Mouse (Mus musculus): ENCODE measurements around the gene Olfr59. TPM values are rescaled to one million over a fixed set of nuclear protein-coding genes. Genes with fewer than 3 reads are reported as not detected.

The Olfr59 gene
- not detected in 2 replicates for polyA plus RNA-seq (2015; fragmentation: Nextera tagmentation; extraction: Ambion mirVana)

DNA sequence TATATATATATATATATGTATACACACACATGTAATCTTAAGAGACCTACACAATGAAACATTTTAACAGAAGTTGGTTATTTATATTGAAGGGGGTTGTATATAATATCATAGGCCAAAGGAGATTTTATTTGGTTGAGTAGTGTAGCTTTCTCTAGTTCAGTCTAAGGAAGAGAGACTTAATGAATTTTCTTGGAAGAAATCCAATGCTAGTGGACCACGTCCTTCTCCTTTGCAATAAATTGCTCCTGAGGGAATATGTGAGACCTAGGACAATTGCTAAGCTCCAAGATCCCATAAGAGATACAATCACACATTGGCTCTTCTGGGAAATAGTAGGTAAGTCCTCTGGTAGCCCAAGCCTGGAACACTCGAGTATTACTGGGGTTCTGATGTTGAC lies at the start of gene Olfr59:
Gene Olfr59 (plus strand): TSS at position 301 of the 400 bp plus-strand sequence.
- H3K36me3 ChIP-seq (ENCODE audit: control insufficient read depth, insufficient read depth, low read length): no peaks in the 10 kb centered on the region
- no peaks in the 10 kb centered on the region for H3K4me1 ChIP-seq (replicated peaks; ENCODE audit: control insufficient read depth, insufficient read depth, low read length)
- no peak within 1 kb of the TSS for H3K9ac ChIP-seq (ENCODE audit: low read length)
- no peaks in the 10 kb centered on the region for H3K27me3 ChIP-seq (ENCODE audit: control insufficient read depth, insufficient read depth, low read depth, low read length)
- H3K4me2 ChIP-seq (ENCODE audit: low read depth, low read length): no peak within 1 kb of the TSS
- ATAC-seq (ENCODE audit: low read depth): no peak
- H3K4me3 ChIP-seq (ENCODE audit: low read length): no peak within 1 kb of the TSS
- H3K9me3 ChIP-seq (ENCODE audit: control insufficient read depth, low read length): no peaks in the 10 kb centered on the region
- WGBS: 41% methylated on average over 2 of the region's 2 CpGs
- no peak within 1 kb of the TSS for H3K27ac ChIP-seq (ENCODE audit: low read length)

DNA sequence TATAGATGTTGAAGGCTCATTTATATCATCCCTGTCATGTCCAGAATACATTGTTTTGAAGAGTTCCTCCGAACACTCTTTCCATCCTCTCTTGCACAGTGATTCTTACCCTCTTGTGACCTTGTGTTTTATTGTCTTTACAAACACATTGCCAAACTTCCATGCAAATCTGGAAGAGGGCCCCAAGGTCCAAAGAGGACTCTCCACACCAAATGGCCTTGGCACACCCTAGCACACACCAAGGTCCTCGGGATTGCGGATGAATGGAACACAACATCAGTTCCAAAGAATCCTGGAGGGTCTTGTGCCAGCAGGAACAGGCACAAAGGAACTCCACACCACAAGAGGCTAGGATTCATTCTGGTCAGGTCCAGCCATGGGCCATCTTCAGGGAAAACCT lies 42.3 kb upstream of the Olfr59 start:
- H3K9ac ChIP-seq (ENCODE audit: low read length): no peak overlapping the region

DNA sequence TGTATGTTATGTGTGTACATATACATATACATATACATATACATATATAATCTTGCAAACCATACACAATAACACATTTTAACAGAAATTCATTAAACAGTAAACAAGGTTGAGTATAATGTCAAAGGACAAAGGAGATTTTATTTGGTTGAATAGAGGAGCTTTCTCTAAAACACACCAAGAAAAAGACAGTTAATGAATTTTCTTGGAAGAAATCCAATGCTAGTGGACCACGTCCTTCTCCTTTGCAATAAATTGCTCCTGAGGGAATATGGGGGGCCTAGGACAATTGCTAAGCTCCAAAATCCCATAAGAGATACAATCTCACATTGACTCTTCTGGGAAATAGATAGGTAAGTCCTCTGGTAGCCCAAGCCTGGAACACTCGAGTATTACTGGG lies 24.0 kb upstream of the Olfr59 start, which contains the start of gene Olfr406:
Gene Olfr406 (plus strand): TSS at position 301 of the 400 bp plus-strand sequence.
- no peak for ATAC-seq (ENCODE audit: low read depth)
- WGBS: 41% methylated on average over 2 of the region's 2 CpGs
- Histone ChIP-seq H3K36me3 (ENCODE audit: control insufficient read depth, insufficient read depth, low read length) (no peaks in the 10 kb centered on the region), H3K9ac (ENCODE audit: low read length) (no peak within 1 kb of the TSS), H3K27me3 (ENCODE audit: control insufficient read depth, insufficient read depth, low read depth, low read length) (no peaks in the 10 kb centered on the region), H3K4me2 (ENCODE audit: low read depth, low read length) (no peak within 1 kb of the TSS), H3K4me1 (replicated peaks; ENCODE audit: control insufficient read depth, insufficient read depth, low read length) (no peaks in the 10 kb centered on the region), H3K9me3 (ENCODE audit: control insufficient read depth, low read length) (no peaks in the 10 kb centered on the region), H3K27ac (ENCODE audit: low read length) (no peak within 1 kb of the TSS), H3K4me3 (ENCODE audit: low read length) (no peak within 1 kb of the TSS)

More for the DNA sequence above, 42.3 kb upstream of the Olfr59 start:
- 88% methylated on average over 3 of the region's 3 CpGs for WGBS
- Histone ChIP-seq H3K36me3 (ENCODE audit: control insufficient read depth, insufficient read depth, low read length) (no peaks in the 10 kb centered on the region), H3K4me3 (ENCODE audit: low read length) (no peak overlapping the region), H3K4me1 (replicated peaks; ENCODE audit: control insufficient read depth, insufficient read depth, low read length) (no peaks in the 10 kb centered on the region), H3K27ac (ENCODE audit: low read length) (no peak overlapping the region), H3K4me2 (ENCODE audit: low read depth, low read length) (no peak overlapping the region), H3K27me3 (ENCODE audit: control insufficient read depth, insufficient read depth, low read depth, low read length) (no peaks in the 10 kb centered on the region), H3K9me3 (ENCODE audit: control insufficient read depth, low read length) (no peaks in the 10 kb centered on the region)
- ATAC-seq (ENCODE audit: low read depth): no peak

DNA sequence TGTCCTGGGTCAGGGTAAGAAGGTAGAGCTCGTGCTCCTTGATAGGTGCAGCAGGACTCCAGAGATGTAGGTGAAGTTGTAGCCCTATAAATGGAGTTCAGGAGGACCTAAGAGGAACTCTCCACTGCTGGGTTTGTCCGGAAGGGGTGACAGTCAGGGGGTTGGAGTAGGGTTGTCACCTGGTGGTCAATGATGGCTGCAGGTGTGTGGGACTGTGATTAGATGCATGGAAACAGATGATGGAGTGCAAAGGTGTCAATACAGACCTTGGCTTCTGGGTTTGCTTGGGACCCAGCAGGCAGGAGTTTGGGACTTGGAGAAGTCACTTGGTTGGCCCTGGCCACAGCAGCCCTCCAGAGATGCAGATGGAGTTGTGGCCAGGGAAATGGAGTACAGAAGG lies 3.7 kb downstream of the Olfr59 start:
- Histone ChIP-seq H3K36me3 (ENCODE audit: control insufficient read depth, insufficient read depth, low read length) (no peaks in the 10 kb centered on the region), H3K27me3 (ENCODE audit: control insufficient read depth, insufficient read depth, low read depth, low read length) (no peaks in the 10 kb centered on the region), H3K9ac (ENCODE audit: low read length) (no peak overlapping the region), H3K4me3 (ENCODE audit: low read length) (no peak overlapping the region), H3K9me3 (ENCODE audit: control insufficient read depth, low read length) (no peaks in the 10 kb centered on the region), H3K27ac (ENCODE audit: low read length) (no peak overlapping the region), H3K4me1 (replicated peaks; ENCODE audit: control insufficient read depth, insufficient read depth, low read length) (no peaks in the 10 kb centered on the region), H3K4me2 (ENCODE audit: low read depth, low read length) (no peak overlapping the region)
- no peak for ATAC-seq (ENCODE audit: low read depth)
- 70% methylated on average over 2 of the region's 2 CpGs for WGBS

DNA sequence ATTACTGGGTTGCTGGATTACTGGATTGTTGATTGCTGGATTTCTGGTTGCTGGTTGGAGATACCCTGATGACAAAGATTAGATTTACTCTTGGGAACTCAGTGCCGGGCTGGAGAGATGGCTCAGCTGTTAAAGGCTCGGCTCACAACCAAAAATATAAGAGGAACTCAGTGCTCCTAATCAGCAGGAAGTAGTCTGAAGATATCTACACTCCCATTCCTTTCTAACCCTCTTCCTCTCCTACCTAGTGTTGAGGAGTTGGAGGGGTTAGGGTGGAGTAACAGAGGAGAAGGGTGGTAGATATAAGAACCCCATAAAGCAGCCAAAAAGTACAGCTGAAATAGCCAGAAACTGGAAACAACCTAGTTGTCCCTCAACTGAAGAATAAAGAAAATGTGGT lies 42.5 kb downstream of the Olfr59 start:
- H3K4me1 ChIP-seq (replicated peaks; ENCODE audit: control insufficient read depth, insufficient read depth, low read length): no peaks in the 10 kb centered on the region
- no peaks in the 10 kb centered on the region for H3K27me3 ChIP-seq (ENCODE audit: control insufficient read depth, insufficient read depth, low read depth, low read length)
- ATAC-seq (ENCODE audit: low read depth): no peak
- H3K4me2 ChIP-seq (ENCODE audit: low read depth, low read length): no peak overlapping the region
- H3K9me3 ChIP-seq (ENCODE audit: control insufficient read depth, low read length): no peaks in the 10 kb centered on the region
- 59% methylated on average over 2 of the region's 2 CpGs for WGBS
- no peak overlapping the region for H3K4me3 ChIP-seq (ENCODE audit: low read length)
- H3K36me3 ChIP-seq (ENCODE audit: control insufficient read depth, insufficient read depth, low read length): no peaks in the 10 kb centered on the region
- H3K27ac ChIP-seq (ENCODE audit: low read length): no peak overlapping the region
- H3K9ac ChIP-seq (ENCODE audit: low read length): no peak overlapping the region

DNA sequence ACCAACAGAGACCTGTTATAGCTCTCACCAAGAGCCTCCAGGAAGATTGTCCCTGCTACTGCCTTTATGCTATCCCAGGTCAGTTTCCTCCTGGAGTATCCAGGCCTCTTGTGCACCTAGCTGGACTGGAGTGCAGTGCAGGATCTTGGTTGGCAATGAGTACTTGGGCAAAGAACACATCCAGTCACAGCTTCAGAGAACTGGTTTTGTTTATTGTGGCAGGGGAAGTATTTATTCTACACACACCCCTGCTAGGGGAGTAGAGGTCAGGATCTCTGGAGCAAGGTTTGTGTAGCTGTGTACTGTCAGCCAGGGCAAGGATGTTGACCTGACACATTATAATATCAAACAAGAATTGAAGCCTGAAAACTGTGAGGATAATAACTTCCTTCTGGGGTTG lies 45.2 kb downstream of the Olfr59 start:
- Histone ChIP-seq H3K4me2 (ENCODE audit: low read depth, low read length) (no peak overlapping the region), H3K4me3 (ENCODE audit: low read length) (no peak overlapping the region), H3K36me3 (ENCODE audit: control insufficient read depth, insufficient read depth, low read length) (no peaks in the 10 kb centered on the region), H3K9me3 (ENCODE audit: control insufficient read depth, low read length) (no peaks in the 10 kb centered on the region), H3K4me1 (replicated peaks; ENCODE audit: control insufficient read depth, insufficient read depth, low read length) (no peaks in the 10 kb centered on the region), H3K27me3 (ENCODE audit: control insufficient read depth, insufficient read depth, low read depth, low read length) (no peaks in the 10 kb centered on the region), H3K9ac (ENCODE audit: low read length) (no peak overlapping the region), H3K27ac (ENCODE audit: low read length) (no peak overlapping the region)
- ATAC-seq (ENCODE audit: low read depth): no peak

DNA sequence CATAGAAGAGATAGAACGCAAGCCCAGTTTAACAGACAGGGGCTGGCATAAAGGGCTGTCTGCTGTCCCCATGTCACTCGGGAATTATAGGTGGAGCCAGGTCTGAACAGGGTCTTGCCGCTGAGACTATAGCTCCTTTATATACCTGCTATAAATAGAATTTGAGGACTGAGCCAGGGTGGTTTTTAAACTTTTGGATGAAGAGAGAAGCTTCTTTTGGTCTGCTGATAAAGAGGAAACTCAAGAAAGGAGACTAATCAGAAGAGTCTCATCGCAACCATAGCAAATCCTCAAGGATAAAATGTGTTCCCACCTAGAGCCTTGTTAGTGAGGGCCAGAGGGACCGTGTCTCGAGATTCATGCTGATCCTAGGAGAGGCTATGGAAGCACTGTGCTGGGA lies 54.4 kb downstream of the Olfr59 start, which contains the start of gene Olfr410:
Gene Olfr410 (minus strand): TSS at position 101 of the 400 bp plus-strand sequence.
- Histone ChIP-seq H3K4me1 (replicated peaks; ENCODE audit: control insufficient read depth, insufficient read depth, low read length) (no peaks in the 10 kb centered on the region), H3K36me3 (ENCODE audit: control insufficient read depth, insufficient read depth, low read length) (no peaks in the 10 kb centered on the region), H3K9me3 (ENCODE audit: control insufficient read depth, low read length) (no peaks in the 10 kb centered on the region), H3K27ac (ENCODE audit: low read length) (no peak within 1 kb of the TSS), H3K4me3 (ENCODE audit: low read length) (no peak within 1 kb of the TSS), H3K27me3 (ENCODE audit: control insufficient read depth, insufficient read depth, low read depth, low read length) (no peaks in the 10 kb centered on the region), H3K4me2 (ENCODE audit: low read depth, low read length) (no peak within 1 kb of the TSS), H3K9ac (ENCODE audit: low read length) (no peak within 1 kb of the TSS)
- WGBS: 81% methylated on average over 6 of the region's 6 CpGs
- ATAC-seq (ENCODE audit: low read depth): no peak

Other genes starting within 250 kb of the Olfr59 start
- not detected in 2 replicates for gene Olfr139, start 227.2 kb upstream of the Olfr59 start, polyA plus RNA-seq (2015; fragmentation: Nextera tagmentation; extraction: Ambion mirVana)
- gene Olfr399, start 227.1 kb upstream of the Olfr59 start, polyA plus RNA-seq (2015; fragmentation: Nextera tagmentation; extraction: Ambion mirVana): not detected in 2 replicates
- gene Zfp616, start 213.8 kb upstream of the Olfr59 start, polyA plus RNA-seq (2015; fragmentation: Nextera tagmentation; extraction: Ambion mirVana): not detected in 2 replicates
- not detected in 2 replicates for gene Olfr401, start 170.0 kb upstream of the Olfr59 start, polyA plus RNA-seq (2015; fragmentation: Nextera tagmentation; extraction: Ambion mirVana)
- not detected in 2 replicates for gene Olfr402, start 130.2 kb upstream of the Olfr59 start, polyA plus RNA-seq (2015; fragmentation: Nextera tagmentation; extraction: Ambion mirVana)
- gene Olfr403, start 97.5 kb upstream of the Olfr59 start, polyA plus RNA-seq (2015; fragmentation: Nextera tagmentation; extraction: Ambion mirVana): not detected in 2 replicates
- not detected in 2 replicates for gene Olfr43, start 72.4 kb upstream of the Olfr59 start, polyA plus RNA-seq (2015; fragmentation: Nextera tagmentation; extraction: Ambion mirVana)
- gene Olfr406, start 23.9 kb upstream of the Olfr59 start, polyA plus RNA-seq (2015; fragmentation: Nextera tagmentation; extraction: Ambion mirVana): not detected in 2 replicates
- gene Olfr410, start 54.3 kb downstream of the Olfr59 start, polyA plus RNA-seq (2015; fragmentation: Nextera tagmentation; extraction: Ambion mirVana): not detected in 2 replicates
- not detected in 2 replicates for gene Olfr411, start 68.9 kb downstream of the Olfr59 start, polyA plus RNA-seq (2015; fragmentation: Nextera tagmentation; extraction: Ambion mirVana)
- gene Olfr412, start 78.3 kb downstream of the Olfr59 start, polyA plus RNA-seq (2015; fragmentation: Nextera tagmentation; extraction: Ambion mirVana): not detected in 2 replicates

All from lung, embryonic 16.5 days (tissue).